Mouse (Mus musculus): ENCODE results near the gene Myo19.

Myo19 gene

GRCm38 (mm10) chr11:84879772-84880464 lies at the start of gene Myo19, which contains the start of gene Pigw:
Gene Myo19 (plus strand): TSS chr11:84880148.
Gene Pigw (minus strand): TSS chr11:84880285.
- under 1% methylated on average over 81 of the region's 81 CpGs for WGBS

GRCm38 (mm10) chr11:84839330-84839729 lies 40.6 kb upstream of the Myo19 start:
- 95% methylated on average over 2 of the region's 2 CpGs for whole genome bisulfite sequencing

GRCm38 (mm10) chr11:84846741-84847474 lies 33.0 kb upstream of the Myo19 start:
- WGBS = 97% methylated on average over 15 of the region's 15 CpGs

- WGBS = 83% methylated on average over 7 of the region's 7 CpGs
Measured at GRCm38 (mm10) chr11:84847475-84848090, 32.4 kb upstream of the Myo19 start.

GRCm38 (mm10) chr11:84855285-84855684 lies 24.7 kb upstream of the Myo19 start:
- 96% methylated on average over 6 of the region's 6 CpGs for WGBS

GRCm38 (mm10) chr11:84865268-84865667 lies 14.7 kb upstream of the Myo19 start:
- WGBS = 70% methylated on average over 2 of the region's 2 CpGs

GRCm38 (mm10) chr11:84867586-84867985 lies 12.4 kb upstream of the Myo19 start:
- 73% methylated on average over 2 of the region's 2 CpGs for WGBS

- 4% methylated on average over 7 of the region's 7 CpGs for WGBS
Measured at GRCm38 (mm10) chr11:84868786-84869259, 11.1 kb upstream of the Myo19 start.

- WGBS = under 1% methylated on average over 60 of the region's 61 CpGs
Measured at GRCm38 (mm10) chr11:84869537-84870232, 10.3 kb upstream of the Myo19 start.

GRCm38 (mm10) chr11:84870337-84871043 lies 9.5 kb upstream of the Myo19 start, which contains the start of gene Ggnbp2:
Gene Ggnbp2 (minus strand): TSS chr11:84870817.
- under 1% methylated on average over 52 of the region's 62 CpGs for WGBS

GRCm38 (mm10) chr11:84871046-84871445 lies 8.9 kb upstream of the Myo19 start:
- 1% methylated on average over 10 of the region's 10 CpGs for WGBS

- 63% methylated on average over 4 of the region's 4 CpGs for WGBS
Measured at GRCm38 (mm10) chr11:84871548-84872069, 8.3 kb upstream of the Myo19 start.

GRCm38 (mm10) chr11:84873042-84873833 lies 6.7 kb upstream of the Myo19 start:
- 60% methylated on average over 1 of the region's 1 CpGs for WGBS

GRCm38 (mm10) chr11:84876020-84876419 lies 3.9 kb upstream of the Myo19 start:
- 38% methylated on average over 1 of the region's 1 CpGs for WGBS

- 13% methylated on average over 7 of the region's 7 CpGs for WGBS
Measured at GRCm38 (mm10) chr11:84879007-84879771, 759 bp upstream of the Myo19 start.

- WGBS = under 1% methylated on average over 24 of the region's 24 CpGs
Measured at GRCm38 (mm10) chr11:84880465-84880961, 565 bp downstream of the Myo19 start.

GRCm38 (mm10) chr11:84880971-84881370 lies 1.0 kb downstream of the Myo19 start:
- WGBS = 57% methylated on average over 9 of the region's 9 CpGs

GRCm38 (mm10) chr11:84882346-84882745 lies 2.4 kb downstream of the Myo19 start:
- WGBS = 97% methylated on average over 7 of the region's 7 CpGs

GRCm38 (mm10) chr11:84885238-84885637 lies 5.3 kb downstream of the Myo19 start:
- 78% methylated on average over 4 of the region's 4 CpGs for WGBS

Measured in cerebral cortex, adult 2 months (tissue).